Mouse (Mus musculus): ENCODE data around the gene Dcun1d2.

Gene Dcun1d2

GRCm38 (mm10) chr8:13272834-13273233 lies 15.1 kb downstream of the Dcun1d2 start:
- in situ Hi-C loops (cut with MboI; ENCODE audit: low pct_unique_long_range_greater_than_20kb in 1 of 2, low sequenced_read_pairs in 2 of 2, unreplicated experiment in 1 of 2) = no loop called here

GRCm38 (mm10) chr8:13267566-13267965 lies 20.4 kb downstream of the Dcun1d2 start:
- in situ Hi-C loops (cut with MboI; ENCODE audit: low pct_unique_long_range_greater_than_20kb in 1 of 2, low sequenced_read_pairs in 2 of 2, unreplicated experiment in 1 of 2) = no loop called here

- in situ Hi-C loops (cut with MboI; ENCODE audit: low pct_unique_long_range_greater_than_20kb in 1 of 2, low sequenced_read_pairs in 2 of 2, unreplicated experiment in 1 of 2) = no loop called here
Observed at GRCm38 (mm10) chr8:13263376-13263775, 24.6 kb downstream of the Dcun1d2 start.

- in situ Hi-C loops (cut with MboI; ENCODE audit: low pct_unique_long_range_greater_than_20kb in 1 of 2, low sequenced_read_pairs in 2 of 2, unreplicated experiment in 1 of 2) = no loop called here
Observed at GRCm38 (mm10) chr8:13254019-13254418, 33.9 kb downstream of the Dcun1d2 start, which contains the start of gene Adprhl1. Adprhl1 (minus strand) TSS chr8:13254162.

DNA sequence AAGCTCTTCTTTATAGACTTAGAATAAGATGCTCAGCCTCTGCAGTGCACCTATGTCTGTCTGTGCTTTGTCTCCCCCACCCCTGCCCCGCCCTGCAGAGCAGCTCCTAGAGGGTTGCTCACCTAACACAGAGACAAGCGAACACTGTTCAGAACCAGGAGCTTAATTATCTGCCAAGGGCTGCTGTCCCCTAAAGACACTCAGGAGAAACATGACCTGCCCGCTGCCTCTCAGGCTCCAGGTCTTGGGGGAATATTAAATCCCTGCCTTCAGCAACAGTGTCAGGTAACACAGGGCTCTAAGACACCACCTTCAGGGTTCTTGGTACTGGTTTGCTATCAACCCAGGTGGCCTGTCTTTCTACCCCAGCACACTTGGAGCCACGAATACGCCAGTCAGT lies 34.5 kb downstream of the Dcun1d2 start:
- in situ Hi-C loops (cut with MboI; ENCODE audit: low pct_unique_long_range_greater_than_20kb in 1 of 2, low sequenced_read_pairs in 2 of 2, unreplicated experiment in 1 of 2) = no loop called here

GRCm38 (mm10) chr8:13252837-13253236 lies 35.1 kb downstream of the Dcun1d2 start:
- in situ Hi-C loops (cut with MboI; ENCODE audit: low pct_unique_long_range_greater_than_20kb in 1 of 2, low sequenced_read_pairs in 2 of 2, unreplicated experiment in 1 of 2) = no loop called here

DNA sequence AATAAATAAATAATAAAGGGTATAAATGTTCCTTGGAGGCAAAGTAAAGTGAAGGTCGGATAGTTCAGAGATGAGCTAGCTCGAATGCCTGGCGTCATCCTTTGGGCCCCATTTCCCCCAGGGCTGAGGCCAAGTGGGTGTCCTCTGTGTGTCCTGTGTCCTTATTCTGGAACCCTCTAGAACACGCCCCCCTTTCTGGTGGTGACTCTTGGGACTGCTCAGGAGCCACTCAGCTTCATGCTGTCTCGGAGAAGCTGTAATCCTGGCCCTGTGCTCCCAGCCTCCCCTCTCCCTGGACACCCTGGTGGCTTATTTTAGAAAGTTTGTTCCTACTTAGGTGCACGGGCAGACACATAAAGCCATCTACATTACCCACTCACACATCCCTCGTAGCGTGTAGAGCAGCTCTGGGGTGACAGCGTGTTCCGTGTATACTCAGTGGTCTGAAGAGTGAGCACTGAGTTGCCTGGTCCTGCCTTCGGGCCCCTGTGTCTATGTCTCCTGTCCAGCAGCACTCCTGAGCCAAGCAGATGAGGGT lies 43.5 kb downstream of the Dcun1d2 start:
- in situ Hi-C loops (cut with MboI; ENCODE audit: low pct_unique_long_range_greater_than_20kb in 1 of 2, low sequenced_read_pairs in 2 of 2, unreplicated experiment in 1 of 2) = no loop called here

DNA sequence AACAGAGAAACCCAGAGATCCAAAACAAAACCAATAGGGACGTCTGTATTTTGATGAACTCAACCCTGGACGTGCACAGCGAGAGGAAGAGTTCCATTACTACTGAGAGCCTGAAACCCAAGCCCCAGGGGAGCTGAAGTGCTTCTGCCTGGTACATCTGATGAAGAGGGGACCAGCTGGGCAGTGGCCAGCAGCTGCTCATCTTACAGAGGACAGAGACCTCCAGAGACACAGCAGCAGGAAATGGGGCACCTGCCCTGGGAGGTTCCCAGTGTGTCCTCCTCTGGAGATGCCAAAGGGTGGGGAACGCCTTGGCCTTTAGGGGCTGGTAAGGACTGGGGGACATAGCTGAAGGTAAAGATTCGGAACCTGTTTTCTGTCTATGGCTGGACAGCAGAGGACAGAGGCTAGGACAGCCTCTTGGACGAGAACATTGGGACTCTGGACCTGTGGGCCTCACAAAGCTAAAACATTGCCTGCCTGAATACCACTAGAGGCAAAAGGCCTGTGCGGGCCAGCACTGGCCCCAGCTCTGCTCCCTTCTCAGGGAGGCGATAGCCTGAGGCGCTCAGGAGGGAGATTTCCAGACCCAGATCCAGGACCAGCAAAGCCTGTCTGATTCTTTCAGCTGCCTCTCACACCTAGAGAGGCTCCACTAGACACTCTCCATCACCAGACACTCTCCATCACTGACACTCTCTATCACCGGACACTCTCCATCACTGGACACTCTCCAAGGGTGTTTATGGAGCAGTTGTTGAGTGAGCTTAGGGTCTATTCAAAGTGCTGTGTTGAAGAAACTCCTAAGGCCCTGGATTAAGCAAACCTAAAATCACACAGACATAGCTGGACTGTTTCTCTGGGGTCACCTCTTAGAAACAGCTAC lies 44.7 kb downstream of the Dcun1d2 start:
- in situ Hi-C loops (cut with MboI; ENCODE audit: low pct_unique_long_range_greater_than_20kb in 1 of 2, low sequenced_read_pairs in 2 of 2, unreplicated experiment in 1 of 2) = no loop called here

- in situ Hi-C loops (cut with MboI; ENCODE audit: low pct_unique_long_range_greater_than_20kb in 1 of 2, low sequenced_read_pairs in 2 of 2, unreplicated experiment in 1 of 2) = no loop called here
Observed at GRCm38 (mm10) chr8:13240691-13241090, 47.2 kb downstream of the Dcun1d2 start.

DNA sequence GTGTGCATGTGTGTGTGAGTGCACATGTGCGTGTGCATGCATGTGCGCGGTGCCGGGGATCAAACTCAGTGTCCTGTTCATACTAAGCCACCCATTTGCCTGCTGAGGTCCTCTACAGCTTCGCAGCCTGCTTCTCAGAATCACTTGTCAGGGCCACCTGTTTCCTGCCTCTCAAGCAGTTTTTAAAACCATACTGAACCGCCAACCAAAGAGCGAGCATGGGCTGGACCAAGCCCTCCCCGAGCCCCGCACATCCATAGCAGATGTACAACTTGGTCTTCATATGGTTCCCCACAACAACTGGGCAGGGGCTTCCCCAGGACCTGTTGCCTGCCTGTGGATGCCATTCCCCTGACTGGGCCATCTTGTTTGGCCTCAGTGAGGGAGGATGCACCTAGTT lies 47.9 kb downstream of the Dcun1d2 start:
- in situ Hi-C loops (cut with MboI; ENCODE audit: low pct_unique_long_range_greater_than_20kb in 1 of 2, low sequenced_read_pairs in 2 of 2, unreplicated experiment in 1 of 2) = no loop called here

DNA sequence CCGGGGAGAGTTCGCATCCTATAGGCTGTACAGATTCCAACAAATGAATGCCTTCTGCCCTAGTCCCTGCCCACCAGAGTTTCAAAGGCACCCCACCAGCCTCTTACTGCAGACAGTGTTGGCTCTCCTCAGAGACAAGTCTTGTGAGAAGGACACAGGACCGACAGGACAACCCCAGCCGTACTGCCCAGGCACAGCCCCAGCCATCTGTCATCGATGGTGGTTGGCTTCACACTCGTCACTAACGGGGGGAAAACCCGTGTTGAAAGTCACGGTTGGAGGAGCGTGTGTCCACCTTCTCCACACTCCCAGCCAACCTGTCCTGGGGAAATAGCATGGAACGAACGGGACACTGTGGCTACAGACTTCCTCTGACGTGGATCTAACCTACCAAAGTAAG lies 53.1 kb downstream of the Dcun1d2 start:
- in situ Hi-C loops (cut with MboI; ENCODE audit: low pct_unique_long_range_greater_than_20kb in 1 of 2, low sequenced_read_pairs in 2 of 2, unreplicated experiment in 1 of 2) = no loop called here

- in situ Hi-C loops (cut with MboI; ENCODE audit: low pct_unique_long_range_greater_than_20kb in 1 of 2, low sequenced_read_pairs in 2 of 2, unreplicated experiment in 1 of 2) = no loop called here
Observed at GRCm38 (mm10) chr8:13230471-13230870, 57.5 kb downstream of the Dcun1d2 start.

DNA sequence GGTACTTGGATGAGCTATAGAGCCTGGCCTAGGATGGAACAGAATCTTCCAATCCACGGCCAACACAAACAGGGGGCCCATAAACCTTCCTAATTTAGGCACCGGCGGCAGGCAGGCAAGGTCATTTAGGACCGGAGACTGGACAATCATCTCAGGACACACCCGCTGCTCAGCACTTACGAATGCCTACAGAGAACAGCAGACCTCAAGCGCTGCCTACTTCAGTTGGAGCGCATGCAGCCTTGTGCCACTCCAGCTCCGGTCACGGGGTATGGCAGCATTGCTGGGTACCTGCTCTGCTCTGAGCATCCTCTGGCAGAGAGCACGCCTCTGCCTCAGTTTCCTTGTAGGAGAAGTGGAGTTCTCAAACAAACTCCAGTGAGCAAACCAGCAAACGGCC lies 58.1 kb downstream of the Dcun1d2 start:
- in situ Hi-C loops (cut with MboI; ENCODE audit: low pct_unique_long_range_greater_than_20kb in 1 of 2, low sequenced_read_pairs in 2 of 2, unreplicated experiment in 1 of 2) = no loop called here

- in situ Hi-C loops (cut with MboI; ENCODE audit: low pct_unique_long_range_greater_than_20kb in 1 of 2, low sequenced_read_pairs in 2 of 2, unreplicated experiment in 1 of 2) = no loop called here
Observed at GRCm38 (mm10) chr8:13228923-13229610, 58.9 kb downstream of the Dcun1d2 start.

- in situ Hi-C loops (cut with MboI; ENCODE audit: low pct_unique_long_range_greater_than_20kb in 1 of 2, low sequenced_read_pairs in 2 of 2, unreplicated experiment in 1 of 2) = no loop called here
Observed at GRCm38 (mm10) chr8:13227184-13227583, 60.7 kb downstream of the Dcun1d2 start.

- in situ Hi-C loops (cut with MboI; ENCODE audit: low pct_unique_long_range_greater_than_20kb in 1 of 2, low sequenced_read_pairs in 2 of 2, unreplicated experiment in 1 of 2) = no loop called here
Observed at GRCm38 (mm10) chr8:13226288-13226687, 61.6 kb downstream of the Dcun1d2 start.

- in situ Hi-C loops (cut with MboI; ENCODE audit: low pct_unique_long_range_greater_than_20kb in 1 of 2, low sequenced_read_pairs in 2 of 2, unreplicated experiment in 1 of 2) = no loop called here
Observed at GRCm38 (mm10) chr8:13224426-13224825, 63.5 kb downstream of the Dcun1d2 start.

DNA sequence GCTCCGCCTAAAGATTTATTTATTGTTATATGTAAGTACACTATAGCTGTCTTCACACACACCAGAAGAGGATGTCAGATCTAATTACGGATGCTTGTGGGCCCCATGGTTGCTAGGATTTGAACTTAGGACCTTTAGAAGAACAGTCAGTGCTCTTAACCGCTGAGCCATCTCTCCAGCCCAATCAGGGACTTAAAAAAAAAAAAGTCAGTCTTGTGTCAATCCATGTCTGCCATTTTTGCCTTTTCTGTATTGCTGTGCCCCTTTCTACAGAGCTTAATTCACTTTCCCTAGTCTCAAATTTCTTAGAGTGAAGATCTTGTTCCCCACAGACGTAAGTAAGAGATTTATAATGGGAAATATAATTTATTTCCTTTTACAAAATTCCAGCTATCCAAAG lies 69.5 kb downstream of the Dcun1d2 start:
- in situ Hi-C loops (cut with MboI; ENCODE audit: low pct_unique_long_range_greater_than_20kb in 1 of 2, low sequenced_read_pairs in 2 of 2, unreplicated experiment in 1 of 2) = no loop called here

DNA sequence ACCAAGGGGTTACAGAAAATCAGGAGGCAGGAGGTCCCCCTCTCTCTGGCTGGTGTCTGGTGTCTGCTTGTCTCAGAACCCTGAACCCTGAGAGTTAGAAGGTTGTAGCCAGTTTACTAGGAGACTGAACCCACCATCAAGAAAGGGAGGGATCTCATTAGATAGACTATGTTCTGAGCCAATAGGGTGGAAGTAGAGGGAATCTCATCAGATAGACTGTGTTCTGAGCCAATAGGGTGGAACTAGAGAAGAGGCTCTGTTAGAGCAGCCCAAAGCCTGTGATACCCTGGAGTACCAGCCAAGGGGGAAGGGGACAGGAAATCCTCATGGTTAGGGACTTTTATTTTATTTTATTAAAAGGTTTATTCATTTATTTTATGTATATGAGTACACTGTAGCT lies 69.9 kb downstream of the Dcun1d2 start:
- in situ Hi-C loops (cut with MboI; ENCODE audit: low pct_unique_long_range_greater_than_20kb in 1 of 2, low sequenced_read_pairs in 2 of 2, unreplicated experiment in 1 of 2) = no loop called here
